Mouse (Mus musculus): ENCODE data around the gene Pou1f1.

DNA sequence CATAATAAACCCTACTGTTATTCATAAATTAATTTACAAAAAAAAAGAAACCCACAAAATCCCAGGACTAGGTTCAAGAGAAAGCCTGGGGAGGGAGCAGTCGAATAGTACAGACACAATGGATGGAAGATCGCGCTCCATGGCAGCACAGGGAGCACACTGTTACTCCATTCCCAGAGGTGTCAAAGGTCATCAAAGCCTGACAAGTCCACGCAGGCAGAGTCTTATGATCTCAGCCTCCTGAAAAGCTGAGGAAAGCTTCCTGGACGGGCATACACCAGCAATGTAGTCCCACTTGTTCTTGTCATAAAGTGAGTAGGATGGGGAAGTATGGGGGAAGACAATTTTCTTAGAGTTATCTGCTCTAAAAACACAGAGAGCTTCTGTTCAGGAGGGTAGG lies 37.1 kb downstream of the Pou1f1 start:
- no peak for TF ChIP-seq CEBPB (IDR thresholded peaks at IDR 0.05; ENCODE audit: insufficient read depth, poor library complexity, severe bottlenecking)
- TF ChIP-seq REST (IDR thresholded peaks at IDR 0.05; ENCODE audit: insufficient read depth, insufficient read length) = no peak
- TF ChIP-seq TCF12 (IDR thresholded peaks at IDR 0.05; ENCODE audit: insufficient read depth, poor library complexity, severe bottlenecking) = no peak
- TF ChIP-seq USF1 (IDR thresholded peaks at IDR 0.05; ENCODE audit: low read depth) = no peak
